Mouse (Mus musculus): ENCODE data around the gene Pa2g4.
"Not testable (repeated sequence)": the region's sequence is repeated elsewhere in the genome, so short reads cannot be mapped to it uniquely, and the experiment has no call there.

The Pa2g4 gene

GRCm38 (mm10) chr10:128565788-128566531 lies at the start of gene Pa2g4:
Pa2g4 (minus strand) TSS chr10:128565987.
- peak; percentile 100 for DNase-seq (ENCODE audit: extremely low spot score)

GRCm38 (mm10) chr10:128614934-128615333 lies 49.1 kb upstream of the Pa2g4 start:
- DNase-seq (ENCODE audit: extremely low spot score) = no peak

- DNase-seq (ENCODE audit: extremely low spot score) = not testable (repeated sequence)
Measured at GRCm38 (mm10) chr10:128613820-128614219, 48.0 kb upstream of the Pa2g4 start.

GRCm38 (mm10) chr10:128613154-128613440 lies 47.3 kb upstream of the Pa2g4 start:
- no peak for DNase-seq (ENCODE audit: extremely low spot score)

- DNase-seq (ENCODE audit: extremely low spot score) = peak; percentile 74
Measured at GRCm38 (mm10) chr10:128612433-128613153, 46.8 kb upstream of the Pa2g4 start.

- no peak for DNase-seq (ENCODE audit: extremely low spot score)
Measured at GRCm38 (mm10) chr10:128606483-128606882, 40.7 kb upstream of the Pa2g4 start.

- no peak for DNase-seq (ENCODE audit: extremely low spot score)
Measured at GRCm38 (mm10) chr10:128602470-128603128, 36.8 kb upstream of the Pa2g4 start.

GRCm38 (mm10) chr10:128601499-128601898 lies 35.7 kb upstream of the Pa2g4 start:
- no peak for DNase-seq (ENCODE audit: extremely low spot score)

- DNase-seq (ENCODE audit: extremely low spot score) = no peak
Measured at GRCm38 (mm10) chr10:128598476-128598875, 32.7 kb upstream of the Pa2g4 start.

- DNase-seq (ENCODE audit: extremely low spot score) = no peak
Measured at GRCm38 (mm10) chr10:128592797-128593196, 27.0 kb upstream of the Pa2g4 start.

- DNase-seq (ENCODE audit: extremely low spot score) = no peak
Measured at GRCm38 (mm10) chr10:128591436-128591835, 25.6 kb upstream of the Pa2g4 start.

GRCm38 (mm10) chr10:128590193-128590690 lies 24.5 kb upstream of the Pa2g4 start:
- peak; percentile 81 for DNase-seq (ENCODE audit: extremely low spot score)

GRCm38 (mm10) chr10:128589464-128590192 lies 23.8 kb upstream of the Pa2g4 start, which contains the start of gene Erbb3:
Erbb3 (minus strand) TSS chr10:128589652.
- DNase-seq (ENCODE audit: extremely low spot score) = peak; percentile 70

- peak; percentile 15 for DNase-seq (ENCODE audit: extremely low spot score)
Measured at GRCm38 (mm10) chr10:128588775-128589463, 23.1 kb upstream of the Pa2g4 start.

GRCm38 (mm10) chr10:128588136-128588535 lies 22.3 kb upstream of the Pa2g4 start:
- DNase-seq (ENCODE audit: extremely low spot score) = no peak

GRCm38 (mm10) chr10:128587697-128588096 lies 21.9 kb upstream of the Pa2g4 start:
- DNase-seq (ENCODE audit: extremely low spot score) = no peak

- no peak for DNase-seq (ENCODE audit: extremely low spot score)
Measured at GRCm38 (mm10) chr10:128587120-128587519, 21.3 kb upstream of the Pa2g4 start.

GRCm38 (mm10) chr10:128586546-128586945 lies 20.8 kb upstream of the Pa2g4 start:
- no peak for DNase-seq (ENCODE audit: extremely low spot score)

- DNase-seq (ENCODE audit: extremely low spot score) = peak; percentile 14
Measured at GRCm38 (mm10) chr10:128584386-128584785, 18.6 kb upstream of the Pa2g4 start.

GRCm38 (mm10) chr10:128583644-128584043 lies 17.9 kb upstream of the Pa2g4 start:
- no peak for DNase-seq (ENCODE audit: extremely low spot score)

GRCm38 (mm10) chr10:128579731-128580130 lies 13.9 kb upstream of the Pa2g4 start:
- no peak for DNase-seq (ENCODE audit: extremely low spot score)

All from embryo, embryonic 9.5 days (tissue).